Mouse (Mus musculus): ENCODE results near the gene Chrna9.
"Not testable (repeated sequence)": the region's sequence is repeated elsewhere in the genome, so short reads cannot be mapped to it uniquely, and the experiment has no call there.

The Chrna9 gene

DNA sequence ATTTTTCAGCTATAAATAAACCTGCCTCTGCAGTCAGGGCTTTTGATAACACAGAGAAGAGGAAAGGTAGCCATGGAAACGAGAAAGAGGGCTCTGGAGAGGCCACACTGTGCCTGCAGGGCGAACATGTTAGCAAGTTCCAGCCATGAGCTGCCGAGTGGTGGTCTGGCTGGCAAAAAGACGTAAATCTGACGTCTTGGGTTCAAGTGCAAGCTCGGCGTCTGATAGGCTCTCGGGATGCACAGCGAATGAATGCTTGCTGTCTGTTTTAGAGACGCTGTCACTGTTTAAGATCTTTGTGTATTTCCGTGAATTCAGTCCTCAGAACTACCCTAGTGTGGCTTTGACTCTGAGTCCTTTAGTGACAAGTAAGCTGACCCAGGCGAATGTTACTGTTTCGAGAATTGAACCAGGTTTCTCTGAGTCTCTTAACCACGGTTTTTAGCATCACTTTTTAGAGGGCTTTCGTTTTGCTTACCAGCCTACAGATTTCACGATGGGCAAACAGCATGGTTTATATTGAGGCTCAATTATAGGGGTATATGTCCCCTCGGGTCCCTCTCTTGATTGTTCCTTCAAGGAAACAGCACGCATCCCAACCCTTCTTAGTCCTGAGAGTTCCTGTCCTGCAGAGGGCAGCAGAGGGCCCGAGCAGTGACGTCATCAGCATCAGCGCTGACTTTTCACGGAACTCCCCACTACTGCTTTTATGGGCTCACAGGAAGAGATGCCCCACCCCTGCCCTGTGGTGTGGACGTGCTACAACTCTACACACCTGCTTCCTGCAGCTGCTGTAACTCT, 20.8 kb downstream of the Chrna9 start:
- DNase-seq (ENCODE audit: extremely low read depth, low read depth, low spot score), result no peak

DNA sequence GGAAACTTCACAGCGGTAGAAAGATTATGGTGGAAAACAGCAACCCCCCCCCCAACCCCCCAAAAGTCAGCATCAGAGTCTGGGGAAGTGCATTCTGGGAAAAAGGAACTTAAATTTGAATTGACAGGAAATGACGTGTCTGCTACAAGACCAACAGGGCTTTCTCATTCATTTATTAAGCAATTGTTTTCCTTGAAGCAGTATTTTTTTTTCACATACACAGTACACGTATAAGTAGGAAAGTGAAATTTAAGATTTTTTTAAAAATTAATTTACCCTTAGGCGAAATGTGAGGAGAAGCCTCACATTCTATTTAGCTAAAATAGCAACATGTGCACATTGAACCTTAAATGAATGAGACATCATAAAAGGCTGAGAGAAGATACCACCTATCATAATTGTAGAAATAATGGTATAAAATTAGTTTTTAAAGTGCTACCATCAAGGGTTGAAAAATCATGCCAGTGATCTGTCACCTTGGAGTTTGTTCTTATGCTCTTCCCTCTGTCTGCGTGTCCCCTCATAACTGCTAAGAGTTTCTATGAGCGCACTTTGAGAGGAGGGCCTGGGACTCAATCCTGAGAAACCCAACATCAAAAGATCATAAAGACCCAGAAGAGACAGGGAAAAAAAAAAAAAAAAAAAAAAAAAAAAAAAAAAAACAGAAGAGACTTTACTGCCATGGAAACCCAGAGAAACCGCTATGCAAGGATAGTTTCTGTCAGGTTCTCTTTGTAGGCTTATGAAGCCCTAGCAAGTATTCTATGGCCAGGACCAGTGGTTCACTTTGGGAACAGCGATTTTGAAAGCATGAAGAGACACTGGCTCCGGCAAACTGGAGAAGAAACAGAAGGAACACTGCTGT, 21.7 kb downstream of the Chrna9 start:
- no peak for DNase-seq (ENCODE audit: extremely low read depth, low read depth, low spot score)

DNA sequence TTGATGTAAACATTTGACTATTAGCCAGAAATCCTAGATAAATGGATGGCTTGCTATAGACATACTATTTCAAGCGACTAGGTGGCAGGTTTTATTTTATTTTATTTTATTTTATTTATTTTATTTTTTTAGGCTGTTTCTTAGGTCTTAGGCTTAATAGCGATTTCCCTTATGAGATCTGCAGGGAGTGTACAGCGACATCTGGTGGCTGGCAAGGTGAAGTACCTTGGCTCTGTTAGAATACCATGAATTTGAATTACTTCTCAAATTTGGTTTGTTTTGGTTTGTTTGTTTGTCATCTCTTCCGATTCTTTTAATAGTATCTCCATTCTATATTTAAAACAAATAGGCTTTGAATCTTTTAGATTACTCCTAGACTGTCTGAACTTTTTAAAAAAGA, 23.9 kb downstream of the Chrna9 start:
- DNase-seq (ENCODE audit: extremely low read depth, low read depth, low spot score), result no peak

DNA sequence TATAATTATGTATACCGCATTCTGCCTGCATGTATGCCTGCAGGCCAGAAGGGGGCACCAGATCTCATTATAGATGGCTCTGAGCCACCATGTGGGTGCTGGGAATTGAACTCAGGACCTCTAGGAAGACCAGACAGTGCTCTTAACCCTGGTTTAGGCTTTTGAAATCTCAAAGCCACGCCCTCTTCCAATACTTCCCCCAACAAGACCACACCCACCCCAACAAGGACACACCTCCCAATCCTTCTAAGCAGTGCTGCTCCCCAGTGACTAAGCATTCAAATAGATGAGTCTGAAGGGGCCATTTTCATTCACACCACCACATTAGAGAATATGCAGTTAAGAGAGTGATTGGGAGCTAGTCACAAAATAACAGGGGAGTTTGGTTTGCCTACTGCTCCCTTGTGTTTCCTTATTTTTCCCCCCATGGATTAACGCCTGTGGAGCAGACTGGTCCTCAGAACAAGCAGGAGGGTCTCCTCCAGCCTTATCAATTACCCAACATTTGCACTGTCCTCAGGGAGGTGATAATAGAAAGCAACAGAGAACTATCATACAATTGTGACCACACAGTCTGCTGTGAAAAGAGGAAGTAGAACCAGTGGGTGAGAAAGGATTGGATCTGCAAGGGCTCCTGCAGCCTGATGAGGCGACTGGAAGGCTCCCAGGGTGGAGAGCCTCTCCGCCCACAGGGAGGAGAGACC, 25.3 kb downstream of the Chrna9 start:
- DNase-seq (ENCODE audit: extremely low read depth, low read depth, low spot score), result no peak

DNA sequence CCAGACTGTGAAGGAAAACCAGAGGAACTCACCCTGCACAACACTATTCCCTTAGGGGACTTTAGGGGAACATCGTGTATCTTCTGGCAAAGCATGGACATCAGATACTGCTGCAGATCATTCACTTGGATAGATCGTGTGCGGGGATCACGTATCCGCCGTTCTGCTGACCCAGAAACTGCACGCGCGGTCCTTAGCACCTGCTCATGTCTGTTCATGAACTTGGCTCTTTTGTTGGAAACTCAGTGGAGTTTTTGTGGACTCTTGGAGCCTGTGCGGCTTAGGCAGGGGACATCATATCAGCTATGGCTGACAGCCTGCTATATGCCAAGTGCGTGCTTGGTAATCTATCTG, 25.9 kb downstream of the Chrna9 start:
- DNase-seq (ENCODE audit: extremely low read depth, low read depth, low spot score), result no peak

DNA sequence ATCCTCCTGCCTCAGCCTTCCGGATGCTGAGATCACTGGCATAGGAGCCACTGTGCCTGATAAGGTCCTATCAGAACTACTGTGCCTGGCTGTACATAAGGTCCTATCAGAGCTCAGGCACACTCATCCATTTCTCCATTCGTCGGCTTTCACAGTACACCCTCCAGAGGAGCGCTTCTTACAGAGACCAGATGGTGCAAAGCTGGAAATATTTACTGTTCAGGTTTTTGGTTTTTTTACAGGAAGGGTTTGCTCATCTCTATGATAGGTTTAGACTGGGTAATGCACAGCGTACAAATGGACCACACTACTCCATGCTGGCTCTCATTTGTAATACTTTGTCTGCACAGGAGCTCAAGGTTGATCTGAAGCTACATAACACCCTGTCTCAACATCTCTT, 28.6 kb downstream of the Chrna9 start:
- no peak for DNase-seq (ENCODE audit: extremely low read depth, low read depth, low spot score)

DNA sequence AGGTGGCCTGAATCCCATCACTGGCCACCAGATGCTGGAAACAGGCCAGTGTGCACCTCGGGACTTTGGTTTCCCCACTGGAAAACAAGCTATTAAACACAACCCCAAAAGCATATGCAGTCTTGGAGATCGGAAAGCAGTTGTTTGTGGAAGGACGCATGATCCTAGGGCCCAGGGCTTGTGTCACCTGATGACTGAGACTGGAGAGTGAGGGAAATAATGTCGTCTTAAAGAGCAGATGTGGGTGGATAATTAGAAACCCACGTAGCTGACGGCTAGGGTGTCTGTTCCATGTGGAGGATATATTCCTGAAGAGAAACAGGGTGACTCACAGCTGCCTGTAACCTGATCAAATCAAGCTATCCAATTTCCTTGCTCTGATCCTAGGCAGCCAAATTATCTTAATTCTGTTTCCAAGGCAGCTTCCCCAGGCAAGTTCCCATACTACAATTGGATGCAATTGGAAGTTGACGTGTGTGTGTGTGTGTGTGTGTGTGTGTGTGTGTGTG, 31.1 kb downstream of the Chrna9 start:
- no peak for DNase-seq (ENCODE audit: extremely low read depth, low read depth, low spot score)

DNA sequence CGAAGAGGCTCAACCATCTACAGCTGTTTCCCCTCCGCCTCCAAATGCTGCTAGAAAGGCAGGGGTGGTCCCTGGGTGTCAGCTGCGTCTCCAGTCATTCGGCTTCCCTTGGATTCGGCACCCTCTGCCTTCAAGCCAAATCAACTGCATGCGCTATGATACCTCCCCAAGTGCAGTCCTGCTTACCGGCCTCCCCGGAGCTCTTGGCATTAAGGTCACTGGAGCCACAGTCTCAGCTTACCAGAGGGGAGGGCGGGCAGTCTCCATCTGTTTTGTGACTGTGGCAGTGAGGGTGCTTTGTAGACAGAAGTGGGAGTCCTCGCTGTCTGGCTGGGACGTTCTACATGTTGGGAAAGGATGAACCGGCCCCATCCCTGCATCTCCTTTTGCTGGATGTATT, 32.4 kb downstream of the Chrna9 start:
- DNase-seq (ENCODE audit: extremely low read depth, low read depth, low spot score), result no peak

DNA sequence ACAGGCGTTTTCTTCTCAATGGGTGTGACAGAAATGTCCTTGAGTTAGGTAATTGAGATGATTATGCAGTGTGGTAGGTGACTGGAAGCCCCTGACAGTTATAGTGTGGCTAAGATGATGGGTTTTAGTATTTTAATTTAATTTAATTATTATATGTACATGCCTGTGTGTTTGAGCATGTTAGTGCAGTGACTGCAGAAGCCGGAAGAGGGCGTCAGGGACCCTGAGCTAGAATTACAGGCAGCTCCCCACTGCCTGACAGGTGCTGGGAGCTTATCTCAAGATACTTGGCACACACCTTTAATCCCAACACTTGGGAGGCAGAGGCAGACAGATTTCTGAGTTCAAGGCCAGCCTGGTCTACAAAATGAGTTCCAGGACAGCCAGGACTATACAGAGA, 33.3 kb downstream of the Chrna9 start:
- DNase-seq (ENCODE audit: extremely low read depth, low read depth, low spot score), result no peak

DNA sequence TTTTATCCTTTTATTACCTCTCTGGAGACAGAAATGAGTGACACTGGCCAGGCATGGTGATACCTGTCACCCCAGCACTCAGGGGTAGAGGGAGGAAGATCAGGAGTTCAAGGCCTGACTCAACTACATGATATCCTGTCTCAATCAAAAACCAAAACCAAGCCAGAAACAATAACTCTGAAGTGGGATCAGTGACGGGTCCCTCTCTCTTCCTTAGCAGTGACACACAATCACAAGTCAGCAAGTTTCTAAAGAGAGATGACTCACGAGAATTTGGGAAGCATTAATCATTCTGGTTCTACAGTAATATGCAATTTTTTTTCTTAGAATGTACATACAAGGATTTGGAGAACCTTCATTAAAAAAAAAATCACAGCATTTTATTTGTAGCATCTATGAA, 38.5 kb downstream of the Chrna9 start:
- no peak for DNase-seq (ENCODE audit: extremely low read depth, low read depth, low spot score)

DNA sequence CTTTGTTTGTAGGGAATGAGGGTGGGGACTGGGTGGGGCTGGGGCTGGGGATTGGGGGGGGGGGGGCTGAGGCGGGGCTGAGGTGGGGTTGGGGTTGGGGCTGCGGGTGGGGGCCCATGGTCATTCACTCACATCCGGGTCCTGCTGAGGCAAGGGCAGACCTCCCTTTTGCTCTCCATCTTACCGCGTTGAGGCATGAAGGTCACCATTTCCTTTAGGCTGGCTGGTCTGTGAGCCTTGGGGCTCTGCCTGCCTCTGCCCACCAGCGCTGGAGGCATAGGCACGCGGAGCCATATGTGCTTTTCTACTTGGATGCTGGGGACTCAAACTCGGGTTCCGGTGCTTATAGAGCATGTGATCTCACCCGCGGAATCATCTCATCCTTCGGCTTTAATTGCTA, 41.0 kb downstream of the Chrna9 start:
- no peak for DNase-seq (ENCODE audit: extremely low read depth, low read depth, low spot score)

DNA sequence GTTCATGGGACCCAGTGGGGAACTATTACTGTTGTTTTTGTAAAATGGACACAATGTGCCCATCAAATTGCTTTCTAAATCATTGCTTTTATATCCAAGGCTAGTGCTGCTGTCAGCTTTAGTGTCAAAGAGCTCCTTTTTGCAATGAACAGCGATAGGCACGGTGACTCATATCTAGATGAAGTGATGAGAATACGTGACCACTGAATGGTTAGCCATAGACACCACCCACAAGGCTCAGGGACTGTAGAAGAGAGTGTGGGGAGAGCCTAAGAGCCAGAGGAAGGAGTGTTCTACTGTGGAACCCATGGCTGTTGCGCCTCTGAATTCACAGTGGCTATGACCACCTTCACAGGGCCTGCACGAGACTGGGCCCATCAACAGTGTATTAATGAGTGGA, 51.7 kb downstream of the Chrna9 start:
- no peak for DNase-seq (ENCODE audit: extremely low read depth, low read depth, low spot score)

DNA sequence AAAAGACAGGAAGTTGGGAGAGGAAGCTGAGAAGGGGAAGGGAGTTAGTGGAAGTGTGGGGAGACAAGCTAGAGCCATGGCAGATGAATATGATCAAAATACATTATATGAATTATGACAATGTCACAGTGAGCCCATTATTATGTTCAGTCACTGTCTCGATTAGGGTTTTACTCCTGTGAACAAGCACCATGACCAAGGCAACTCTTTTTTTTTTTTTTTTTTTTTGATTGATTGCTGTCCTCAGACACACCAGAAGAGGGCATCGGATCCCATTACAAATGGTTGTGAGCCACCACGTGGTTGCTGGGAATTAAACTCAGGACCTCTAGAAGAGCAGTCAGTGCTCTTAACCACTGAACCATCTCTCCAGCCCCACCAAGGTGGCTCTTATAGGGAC, 52.3 kb downstream of the Chrna9 start:
- not testable (repeated sequence) for DNase-seq (ENCODE audit: extremely low read depth, low read depth, low spot score)

DNA sequence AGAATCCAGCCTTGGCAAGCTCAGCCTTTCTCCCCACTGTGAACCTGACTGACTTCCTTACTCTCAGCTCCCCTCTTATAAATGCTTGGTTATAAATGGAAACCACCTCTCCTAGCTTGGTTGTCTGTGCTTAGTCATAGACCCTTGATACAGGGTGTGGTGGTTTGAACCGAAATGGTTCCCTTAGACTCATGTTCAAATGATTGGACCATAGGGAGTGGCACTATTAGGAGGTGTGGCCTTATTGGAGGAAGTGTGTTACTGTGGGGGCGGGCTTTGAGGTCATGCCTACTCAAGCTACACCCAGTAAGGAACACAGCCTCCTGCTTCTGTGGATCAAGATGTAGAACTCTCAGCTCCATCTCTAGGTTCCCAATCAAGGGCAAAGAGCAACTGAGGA, 56.5 kb downstream of the Chrna9 start:
- no peak for DNase-seq (ENCODE audit: extremely low read depth, low read depth, low spot score)

DNA sequence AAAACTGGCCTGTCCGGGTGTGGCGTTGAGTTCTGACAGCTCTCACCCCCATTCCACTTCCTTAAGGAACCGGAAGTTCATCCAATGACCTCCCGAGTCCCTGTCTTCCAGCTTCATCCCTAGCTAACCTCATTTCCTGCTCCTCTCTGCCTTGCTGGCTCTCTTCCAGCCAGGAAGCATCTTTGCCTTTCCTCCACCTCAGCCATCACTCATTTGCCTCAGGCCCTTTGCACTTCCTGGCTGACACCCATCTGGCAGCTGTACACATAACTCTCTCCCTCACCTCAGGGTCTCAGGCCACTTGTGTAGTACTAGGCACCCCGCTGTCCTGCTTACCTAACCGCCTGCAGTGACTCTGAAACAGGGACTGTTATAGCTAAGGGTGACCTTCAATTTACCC, 59.9 kb downstream of the Chrna9 start:
- no peak for DNase-seq (ENCODE audit: extremely low read depth, low read depth, low spot score)

DNA sequence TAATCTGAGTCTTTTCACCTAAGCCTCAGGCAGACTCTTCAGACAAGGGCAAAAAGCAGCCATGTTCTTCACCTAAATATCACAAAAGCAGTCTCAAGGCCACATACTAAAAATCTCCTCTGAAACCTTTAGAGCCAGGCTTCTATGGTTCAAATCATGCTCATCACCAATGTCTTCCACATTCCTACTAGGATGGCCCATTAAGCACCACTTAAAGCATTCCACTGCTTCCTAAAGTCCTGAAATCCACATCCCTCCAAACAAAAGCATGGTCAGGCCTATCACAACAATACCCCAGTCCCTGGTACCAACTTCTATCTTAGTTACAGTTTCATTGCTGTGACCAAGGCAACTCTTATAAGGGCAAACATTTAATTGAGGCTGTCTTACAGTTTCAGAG, 63.1 kb downstream of the Chrna9 start:
- no peak for DNase-seq (ENCODE audit: extremely low read depth, low read depth, low spot score)

DNA sequence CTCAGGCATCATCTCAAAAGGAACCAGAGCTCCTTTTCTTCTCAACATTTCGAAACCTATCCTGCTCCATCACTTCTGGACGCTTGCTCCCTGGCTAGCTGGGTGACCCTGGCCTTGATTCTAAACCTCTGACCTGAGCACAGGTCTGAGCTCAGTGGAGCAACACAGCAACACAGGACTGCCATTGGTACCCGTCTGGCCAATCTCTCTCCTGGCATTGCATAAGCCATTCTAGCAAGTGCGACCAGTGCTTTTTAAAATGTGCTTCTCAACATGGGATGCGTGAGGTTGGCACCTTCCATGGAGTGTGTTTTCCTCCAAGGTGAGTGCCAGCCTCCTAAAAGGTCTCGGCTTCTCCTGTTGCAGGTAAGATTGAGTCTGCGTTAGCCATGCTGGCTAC, 64.4 kb downstream of the Chrna9 start:
- no peak for DNase-seq (ENCODE audit: extremely low read depth, low read depth, low spot score)

DNA sequence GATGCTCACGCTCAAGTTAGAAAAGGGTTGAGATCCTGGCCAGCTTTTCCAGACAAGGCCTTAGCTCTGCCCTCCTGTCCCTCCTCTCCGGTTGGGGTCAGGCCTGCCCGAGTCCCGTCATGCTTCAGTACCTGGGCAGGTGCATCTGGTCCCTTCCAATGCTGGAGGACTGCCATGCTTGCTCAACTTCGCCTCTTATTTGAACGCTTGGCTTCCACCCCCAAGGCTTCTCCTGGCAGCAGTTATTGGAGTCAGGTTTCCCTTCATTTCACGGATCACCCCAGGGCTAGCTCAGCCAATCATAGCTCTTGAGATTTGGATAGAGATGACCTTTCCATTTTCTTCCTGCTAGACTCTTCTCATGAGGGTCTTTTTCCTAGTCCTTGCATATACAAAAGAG, 65.4 kb downstream of the Chrna9 start:
- DNase-seq (ENCODE audit: extremely low read depth, low read depth, low spot score), result peak; percentile 92

DNA sequence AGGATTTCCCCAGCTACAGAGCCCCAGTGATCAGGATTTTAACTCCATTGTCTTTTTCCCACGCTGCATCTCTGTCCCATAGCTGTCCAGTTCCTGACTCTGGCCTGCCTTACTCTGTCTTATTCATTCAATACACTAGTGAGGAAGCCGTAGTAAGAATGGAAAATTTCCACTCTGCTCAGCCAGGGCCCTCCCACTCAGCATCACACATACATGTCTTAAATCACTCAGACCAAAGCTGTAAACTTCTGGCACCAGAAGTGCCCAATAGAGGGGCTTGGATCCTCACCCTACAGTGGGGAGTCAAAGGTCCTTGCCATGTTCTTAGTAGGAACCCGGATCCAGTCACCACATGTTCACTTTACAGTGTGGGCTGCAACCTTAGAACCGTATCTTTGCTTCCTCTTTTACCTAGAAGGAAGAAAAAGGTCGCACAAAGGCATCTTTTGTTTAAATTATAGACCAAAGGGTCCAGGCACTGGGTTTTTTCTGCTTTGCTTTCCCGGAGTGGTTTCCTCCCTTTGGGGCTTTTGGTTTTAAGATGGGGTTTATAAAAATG, 65.9 kb downstream of the Chrna9 start:
- DNase-seq (ENCODE audit: extremely low read depth, low read depth, low spot score), result peak; percentile 84

DNA sequence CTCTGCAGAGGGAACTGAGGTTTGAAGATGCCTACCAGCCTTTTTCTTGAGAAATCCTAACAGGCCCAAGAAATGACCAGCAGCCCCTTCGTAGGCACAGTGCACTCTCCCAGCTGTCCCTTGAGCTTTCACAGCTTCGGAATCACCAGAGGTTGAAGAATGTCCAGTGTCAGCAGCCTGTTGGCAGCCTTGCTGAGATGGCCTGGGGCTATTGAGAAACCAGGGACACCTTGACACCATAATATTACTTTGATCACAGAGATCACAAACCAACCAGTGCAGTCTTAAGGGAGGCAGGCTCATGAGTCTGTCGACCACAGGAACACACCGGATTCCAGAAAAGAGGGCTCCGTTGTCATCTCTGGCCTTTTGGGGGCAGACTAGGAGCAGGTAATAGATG, 66.5 kb downstream of the Chrna9 start:
- peak; percentile 82 for DNase-seq (ENCODE audit: extremely low read depth, low read depth, low spot score)
